Mouse (Mus musculus) testis, postnatal 14 days (tissue): ENCODE results near the gene Spen.

Experiments used
- DNase-seq: peaks from one replicate; pipeline ENCODE4 v3.0.0; 2021; ENCODE audit warnings: low spot score

The Spen gene

GRCm38 (mm10) chr4:141528938-141529337, 9.5 kb downstream of the Spen start:
- no peak for DNase-seq

- peak; percentile 74 for DNase-seq
Observed at GRCm38 (mm10) chr4:141526936-141527650, 11.3 kb downstream of the Spen start.

- DNase-seq: no peak
Observed at GRCm38 (mm10) chr4:141525940-141526339, 12.5 kb downstream of the Spen start.

- DNase-seq: no peak
Observed at GRCm38 (mm10) chr4:141524658-141525057, 13.7 kb downstream of the Spen start.

- DNase-seq: no peak
Observed at GRCm38 (mm10) chr4:141523128-141523527, 15.3 kb downstream of the Spen start.

GRCm38 (mm10) chr4:141518386-141518785, 20.0 kb downstream of the Spen start:
- no peak for DNase-seq

- DNase-seq: no peak
Observed at GRCm38 (mm10) chr4:141514179-141514641, 24.2 kb downstream of the Spen start.

- DNase-seq: no peak
Observed at GRCm38 (mm10) chr4:141512145-141512544, 26.3 kb downstream of the Spen start.

- DNase-seq: no peak
Observed at GRCm38 (mm10) chr4:141510457-141510856, 27.9 kb downstream of the Spen start.

GRCm38 (mm10) chr4:141506893-141507292, 31.5 kb downstream of the Spen start:
- DNase-seq: no peak

GRCm38 (mm10) chr4:141506352-141506751, 32.0 kb downstream of the Spen start:
- DNase-seq: peak; percentile 77

- no peak for DNase-seq
Observed at GRCm38 (mm10) chr4:141505810-141506209, 32.6 kb downstream of the Spen start.

GRCm38 (mm10) chr4:141504471-141504870, 33.9 kb downstream of the Spen start:
- no peak for DNase-seq

- no peak for DNase-seq
Observed at GRCm38 (mm10) chr4:141502723-141503122, 35.7 kb downstream of the Spen start.

GRCm38 (mm10) chr4:141501058-141501457, 37.3 kb downstream of the Spen start:
- no peak for DNase-seq

- DNase-seq: no peak
Observed at GRCm38 (mm10) chr4:141500637-141501036, 37.8 kb downstream of the Spen start.

- DNase-seq: no peak
Observed at GRCm38 (mm10) chr4:141488670-141489069, 49.7 kb downstream of the Spen start.

GRCm38 (mm10) chr4:141487581-141487980, 50.8 kb downstream of the Spen start:
- DNase-seq: no peak

GRCm38 (mm10) chr4:141484071-141484470, 54.3 kb downstream of the Spen start:
- no peak for DNase-seq

GRCm38 (mm10) chr4:141479411-141479810, 59.0 kb downstream of the Spen start:
- DNase-seq: no peak

GRCm38 (mm10) chr4:141478794-141479193, 59.6 kb downstream of the Spen start:
- DNase-seq: no peak

GRCm38 (mm10) chr4:141478225-141478624, 60.2 kb downstream of the Spen start:
- no peak for DNase-seq

- no peak for DNase-seq
Observed at GRCm38 (mm10) chr4:141477681-141478102, 60.7 kb downstream of the Spen start.

GRCm38 (mm10) chr4:141474431-141474830, 64.0 kb downstream of the Spen start:
- DNase-seq: no peak
